Mouse (Mus musculus): ENCODE results near the gene Mn1. TPM values are rescaled to one million over a fixed set of nuclear protein-coding genes. Genes with fewer than 3 reads are reported as not detected.

Mn1 gene
- total RNA-seq, 2 experiments from 2014 or later = 0.04 to 0.59 TPM

- ATAC-seq (replicated peaks; ENCODE audit: poor library complexity) = no peak
These were observed 56.3 kb downstream of the Mn1 start for GRCm38 (mm10) chr5:111473425-111473824.

GRCm38 (mm10) chr5:111475721-111476120 lies 58.6 kb downstream of the Mn1 start:
- ATAC-seq (replicated peaks; ENCODE audit: poor library complexity) = no peak

- no peak for ATAC-seq (replicated peaks; ENCODE audit: poor library complexity)
These were observed 59.0 kb downstream of the Mn1 start for GRCm38 (mm10) chr5:111476141-111476540.

GRCm38 (mm10) chr5:111485907-111486306 lies 68.7 kb downstream of the Mn1 start:
- no peak for ATAC-seq (replicated peaks; ENCODE audit: poor library complexity)

- peak; percentile 67; the same call in 1 of the 2 replicates for ATAC-seq (replicated peaks; ENCODE audit: poor library complexity)
These were observed 72.0 kb downstream of the Mn1 start for GRCm38 (mm10) chr5:111489022-111489616.

- ATAC-seq (replicated peaks; ENCODE audit: poor library complexity) = no peak
These were observed 73.4 kb downstream of the Mn1 start for GRCm38 (mm10) chr5:111490599-111490998.

GRCm38 (mm10) chr5:111491485-111491884 lies 74.3 kb downstream of the Mn1 start:
- ATAC-seq (replicated peaks; ENCODE audit: poor library complexity) = no peak

GRCm38 (mm10) chr5:111500036-111500435 lies 82.9 kb downstream of the Mn1 start:
- no peak for ATAC-seq (replicated peaks; ENCODE audit: poor library complexity)

GRCm38 (mm10) chr5:111501691-111502441 lies 84.7 kb downstream of the Mn1 start:
- peak; percentile 45 for ATAC-seq (replicated peaks; ENCODE audit: poor library complexity)

GRCm38 (mm10) chr5:111505241-111505640 lies 88.1 kb downstream of the Mn1 start:
- ATAC-seq (replicated peaks; ENCODE audit: poor library complexity) = no peak

GRCm38 (mm10) chr5:111505824-111506223 lies 88.7 kb downstream of the Mn1 start:
- ATAC-seq (replicated peaks; ENCODE audit: poor library complexity) = no peak

GRCm38 (mm10) chr5:111506410-111506809 lies 89.2 kb downstream of the Mn1 start:
- peak; percentile 0; the same call in 1 of the 2 replicates for ATAC-seq (replicated peaks; ENCODE audit: poor library complexity)

Other genes starting within 250 kb of the Mn1 start
- 63.7 and 65.0 TPM in 2 replicates for gene Pitpnb, start 86.6 kb upstream of the Mn1 start, total RNA-seq (2015)
- 15.8 and 26.5 TPM in 2 replicates for gene Pitpnb, start 86.6 kb upstream of the Mn1 start, total RNA-seq (2017)

Measured in megakaryocyte progenitor cell, adult 5-6 weeks (primary cell).